Mouse (Mus musculus) embryonic stem cell, embryonic (primary cell): ENCODE measurements around the gene Cd81.

Experiments used
- CTCF ChIA-PET, 4 experiments: fragments of 300-600 bp in 2 of 4; fragments of 350-600 bp in 2 of 4; sonication (Branson Sonifier 250); formaldehyde crosslinking; loops; one replicate each; lab custom pipeline; 2022; ENCODE audit warnings: inconsistent platforms in 2 of 4; lab: Charles Lee
- POLR2A ChIA-PET, 4 experiments: fragments of 300-600 bp in 2 of 4; fragments of 350-600 bp in 2 of 4; sonication (Branson Sonifier 250); formaldehyde crosslinking; loops; one replicate each; lab custom pipeline; 2022; ENCODE audit warnings: antibody characterized with exemption in 4 of 4, inconsistent platforms in 1 of 4; lab: Charles Lee

Gene Cd81

GRCm38 (mm10) chr7:143068882-143069591 lies 16.5 kb downstream of the Cd81 start, which contains the start of gene Tssc4:
Gene Tssc4, plus strand, starts transcription at chr7:143069249.
- CTCF ChIA-PET, result interaction anchor here in 3 of 4 experiments (0.6 to 3.8 kb wide), 10 partner anchors 11 to 397 kb away, joined by 3 to 18 read pairs (median 3); partner anchors contain the start of gene Cd81 (in 1 of the 3)
- POLR2A ChIA-PET, result interaction anchor here (0.5 to 26.3 kb wide), 29 partner anchors 9 to 681 kb away, joined by 3 to 600 read pairs (median 6); partner anchors contain the start of genes Cd81 (in 4 of the 4), Tspan32 (in 2 of the 4), Cdkn1c (in 1 of the 4) and Ctsd (in 1 of the 4)

DNA sequence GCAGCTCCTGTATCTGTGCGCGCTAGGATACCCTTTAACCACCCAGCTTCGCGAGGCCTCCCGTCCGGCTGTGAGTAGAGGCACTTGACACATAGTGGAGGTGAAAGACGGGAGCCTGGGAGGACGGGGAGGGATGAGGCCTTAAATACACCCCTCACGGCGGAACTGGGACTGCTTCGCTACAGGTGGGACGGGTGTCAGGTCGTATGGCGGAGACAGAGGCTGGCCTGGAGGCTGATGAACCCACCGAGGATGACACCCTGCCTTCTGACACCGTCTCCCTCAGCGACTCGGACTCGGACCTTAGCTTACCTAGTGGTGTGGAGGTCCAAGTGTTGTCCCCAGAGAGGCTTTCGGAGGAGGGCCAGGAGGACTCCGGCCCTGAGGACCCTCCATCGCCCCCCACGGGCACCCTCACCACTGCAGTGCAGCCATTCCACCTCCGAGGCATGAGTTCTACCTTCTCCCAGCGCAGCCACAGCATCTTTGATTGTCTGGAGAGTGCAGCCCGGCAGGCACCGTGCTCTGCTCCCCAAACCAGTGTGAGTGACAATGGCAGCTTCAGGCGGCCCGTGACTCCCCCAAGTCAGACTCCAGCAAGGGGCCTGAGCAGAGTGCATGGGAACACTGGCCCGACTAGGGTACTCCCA lies 17.3 kb downstream of the Cd81 start:
- POLR2A ChIA-PET, result interaction anchor here (0.6 to 26.3 kb wide), 22 partner anchors 12 to 227 kb away, joined by 3 to 600 read pairs (median 6); partner anchors contain the start of genes Cd81 (in 4 of the 4) and Tspan32 (in 2 of the 4)
- CTCF ChIA-PET, result interaction anchor here in 2 of 4 experiments (0.7 to 3.8 kb wide), 5 partner anchors 9 to 396 kb away, joined by 3 to 18 read pairs (median 4); no protein-coding TSS in a partner anchor

GRCm38 (mm10) chr7:143070506-143071070 lies 18.0 kb downstream of the Cd81 start:
- CTCF ChIA-PET, result interaction anchor here in 2 of 4 experiments (0.6 to 2.0 kb wide), 4 partner anchors 8 to 396 kb away, joined by 3 to 5 read pairs (median 4); no protein-coding TSS in a partner anchor
- POLR2A ChIA-PET, result interaction anchor here in 3 of 4 experiments (0.6 to 26.3 kb wide), 15 partner anchors 11 to 226 kb away, joined by 3 to 600 read pairs (median 21); partner anchors contain the start of genes Cd81 (in 3 of the 3) and Tspan32 (in 2 of the 3)

GRCm38 (mm10) chr7:143072605-143073004 lies 20.1 kb downstream of the Cd81 start:
- CTCF ChIA-PET, result interaction anchor here (0.6 to 5.1 kb wide), 32 partner anchors 9 to 991 kb away, joined by 3 to 33 read pairs (median 3); partner anchors contain the start of genes Cd81 (in 2 of the 4), Ascl2 (in 1 of the 4) and Trpm5 (in 1 of the 4)

GRCm38 (mm10) chr7:143073086-143073485 lies 20.5 kb downstream of the Cd81 start:
- ChIA-PET POLR2A (interaction anchor here in 3 of 4 experiments (0.6 to 26.3 kb wide), 13 partner anchors 9 to 616 kb away, joined by 3 to 600 read pairs (median 5); partner anchors contain the start of genes Cd81 (in 3 of the 3) and Tspan32 (in 1 of the 3)), CTCF (interaction anchor here (0.5 to 5.1 kb wide), 42 partner anchors 9 to 992 kb away, joined by 3 to 33 read pairs (median 3); partner anchors contain the start of genes Cd81 (in 2 of the 4), Trpm5 (in 2 of the 4), Ascl2 (in 1 of the 4) and Gm49394 (in 1 of the 4))

More at GRCm38 (mm10) chr7:143072605-143073004, 20.1 kb downstream of the Cd81 start:
- POLR2A ChIA-PET, result interaction anchor here in 3 of 4 experiments (0.8 to 26.3 kb wide), 12 partner anchors 8 to 113 kb away, joined by 3 to 600 read pairs (median 12); partner anchors contain the start of genes Cd81 (in 3 of the 3) and Tspan32 (in 1 of the 3)

- POLR2A ChIA-PET, result interaction anchor here in 3 of 4 experiments (0.6 to 18.1 kb wide), 5 partner anchors 20 to 1762 kb away, joined by 3 to 600 read pairs (median 164); partner anchors contain the start of genes Cd81 (in 3 of the 3) and Fgf3 (in 1 of the 3)
- CTCF ChIA-PET, result interaction anchor here in 2 of 4 experiments (1.4 to 5.1 kb wide), 3 partner anchors 11 to 156 kb away, joined by 4 to 33 read pairs (median 22); no protein-coding TSS in a partner anchor
Measured at GRCm38 (mm10) chr7:143075394-143075793, 22.9 kb downstream of the Cd81 start.

DNA sequence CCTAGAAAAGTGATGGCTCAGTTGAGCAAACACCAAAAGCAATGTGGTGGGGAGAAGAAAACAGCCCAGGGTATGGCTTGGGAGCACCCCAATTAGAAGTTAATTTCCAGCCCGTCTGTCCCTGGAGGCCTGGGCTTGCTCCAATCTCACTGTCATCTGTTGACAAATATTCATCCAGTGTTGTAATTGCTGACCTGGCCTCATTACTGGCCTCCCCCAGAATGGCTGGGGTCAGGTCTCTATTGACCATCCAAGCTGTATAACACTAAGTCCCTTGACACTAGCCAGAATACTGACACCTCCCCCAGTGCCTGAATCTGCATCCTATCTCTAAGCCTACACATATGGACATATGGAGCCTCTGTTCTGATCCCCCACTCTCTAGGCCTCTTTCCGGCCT lies 24.8 kb downstream of the Cd81 start:
- ChIA-PET CTCF (interaction anchor here in 1 of 4 experiments (1.6 kb wide), 1 partner anchor 69 kb away, joined by 5 read pairs; no protein-coding TSS in a partner anchor), POLR2A (interaction anchor here in 2 of 4 experiments (1.0 to 18.0 kb wide), 6 partner anchors 8 to 69 kb away, joined by 3 to 424 read pairs (median 4); partner anchors contain the start of genes Cd81 (in 2 of the 2) and Tssc4 (in 1 of the 2))

- POLR2A ChIA-PET, result interaction anchor here in 3 of 4 experiments (0.6 to 2.3 kb wide), 5 partner anchors 10 to 74 kb away, joined by 3 to 9 read pairs (median 5); partner anchors contain the start of gene Cd81 (in 1 of the 3)
- CTCF ChIA-PET, result interaction anchor here in 2 of 4 experiments (0.8 to 1.0 kb wide), 2 partner anchors 9 kb away, joined by 3 to 4 read pairs; no protein-coding TSS in a partner anchor
Measured at GRCm38 (mm10) chr7:143082024-143082423, 29.5 kb downstream of the Cd81 start.

DNA sequence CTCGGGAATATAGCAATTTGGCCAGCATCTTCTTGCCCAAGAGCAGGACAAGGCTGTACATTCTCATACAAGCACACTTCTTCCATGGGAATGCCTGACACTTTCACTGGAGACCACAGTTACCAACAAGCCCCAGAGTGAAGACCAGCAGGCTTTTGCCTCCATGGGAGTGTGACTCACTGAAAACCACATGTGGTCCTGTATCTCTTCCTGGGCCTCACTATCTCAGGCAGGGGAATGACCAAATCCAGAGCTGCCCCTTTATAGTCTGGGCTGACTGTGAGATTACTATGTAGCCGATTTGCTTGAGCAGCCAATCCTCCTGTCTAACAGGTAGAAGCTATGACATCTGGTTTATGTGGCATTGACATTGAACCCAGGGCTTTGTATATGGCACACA lies 31.2 kb downstream of the Cd81 start:
- POLR2A ChIA-PET, result interaction anchor here in 2 of 4 experiments (0.9 to 6.2 kb wide), 3 partner anchors 13 to 75 kb away, joined by 3 to 50 read pairs (median 42); partner anchors contain the start of gene Tssc4 (in 1 of the 2)
- CTCF ChIA-PET, result interaction anchor here in 1 of 4 experiments (1.1 to 4.5 kb wide), 2 partner anchors 10 to 75 kb away, joined by 3 to 89 read pairs; no protein-coding TSS in a partner anchor

GRCm38 (mm10) chr7:143086366-143086765 lies 33.8 kb downstream of the Cd81 start:
- ChIA-PET POLR2A (interaction anchor here in 3 of 4 experiments (0.7 to 6.2 kb wide), 26 partner anchors 9 to 1797 kb away, joined by 3 to 50 read pairs (median 4); partner anchors contain the start of genes Cd81 (in 3 of the 3) and Tssc4 (in 1 of the 3)), CTCF (interaction anchor here (0.5 to 5.3 kb wide), 64 partner anchors 8 to 406 kb away, joined by 3 to 89 read pairs (median 4); partner anchors contain the start of genes Trpm5 (in 2 of the 4), Cd81 (in 1 of the 4) and Tssc4 (in 1 of the 4))

- ChIA-PET POLR2A (interaction anchor here in 3 of 4 experiments (0.7 to 6.2 kb wide), 21 partner anchors 10 to 381 kb away, joined by 3 to 50 read pairs (median 5); partner anchors contain the start of genes Cd81 (in 3 of the 3) and Tssc4 (in 1 of the 3)), CTCF (interaction anchor here (0.5 to 5.3 kb wide), 47 partner anchors 8 to 512 kb away, joined by 3 to 89 read pairs (median 5); partner anchors contain the start of genes Cd81 (in 1 of the 4) and Trpm5 (in 1 of the 4))
Measured at GRCm38 (mm10) chr7:143087070-143087579, 34.6 kb downstream of the Cd81 start.

DNA sequence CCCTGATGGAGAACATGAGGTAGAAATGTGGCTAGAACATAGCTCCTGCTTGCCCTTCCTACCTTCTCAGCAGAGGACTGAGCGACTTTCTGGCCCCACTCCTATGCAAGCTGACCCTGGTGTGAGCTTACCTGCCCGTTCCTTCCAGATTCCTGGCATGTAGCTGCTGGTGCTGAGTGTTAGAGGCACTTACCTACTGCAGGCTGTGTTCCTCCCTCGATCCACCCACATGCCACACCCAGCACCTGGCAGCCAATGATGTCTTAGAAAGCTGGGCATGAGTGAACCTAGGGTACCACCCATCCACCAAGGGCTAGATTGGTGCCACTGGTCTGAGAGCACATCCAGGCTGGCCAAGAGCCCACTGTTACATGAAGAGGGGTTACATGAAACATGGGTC lies 41.3 kb downstream of the Cd81 start:
- CTCF ChIA-PET, result interaction anchor here (0.5 to 3.8 kb wide), 38 partner anchors 8 to 1746 kb away, joined by 3 to 44 read pairs (median 6); partner anchors contain the start of genes Kcnq1 (in 2 of the 4) and Slc22a18 (in 1 of the 4)
- POLR2A ChIA-PET, result interaction anchor here in 2 of 4 experiments (1.1 to 2.6 kb wide), 5 partner anchors 13 to 199 kb away, joined by 3 to 10 read pairs (median 3); partner anchors contain the start of gene Cd81 (in 1 of the 2)

DNA sequence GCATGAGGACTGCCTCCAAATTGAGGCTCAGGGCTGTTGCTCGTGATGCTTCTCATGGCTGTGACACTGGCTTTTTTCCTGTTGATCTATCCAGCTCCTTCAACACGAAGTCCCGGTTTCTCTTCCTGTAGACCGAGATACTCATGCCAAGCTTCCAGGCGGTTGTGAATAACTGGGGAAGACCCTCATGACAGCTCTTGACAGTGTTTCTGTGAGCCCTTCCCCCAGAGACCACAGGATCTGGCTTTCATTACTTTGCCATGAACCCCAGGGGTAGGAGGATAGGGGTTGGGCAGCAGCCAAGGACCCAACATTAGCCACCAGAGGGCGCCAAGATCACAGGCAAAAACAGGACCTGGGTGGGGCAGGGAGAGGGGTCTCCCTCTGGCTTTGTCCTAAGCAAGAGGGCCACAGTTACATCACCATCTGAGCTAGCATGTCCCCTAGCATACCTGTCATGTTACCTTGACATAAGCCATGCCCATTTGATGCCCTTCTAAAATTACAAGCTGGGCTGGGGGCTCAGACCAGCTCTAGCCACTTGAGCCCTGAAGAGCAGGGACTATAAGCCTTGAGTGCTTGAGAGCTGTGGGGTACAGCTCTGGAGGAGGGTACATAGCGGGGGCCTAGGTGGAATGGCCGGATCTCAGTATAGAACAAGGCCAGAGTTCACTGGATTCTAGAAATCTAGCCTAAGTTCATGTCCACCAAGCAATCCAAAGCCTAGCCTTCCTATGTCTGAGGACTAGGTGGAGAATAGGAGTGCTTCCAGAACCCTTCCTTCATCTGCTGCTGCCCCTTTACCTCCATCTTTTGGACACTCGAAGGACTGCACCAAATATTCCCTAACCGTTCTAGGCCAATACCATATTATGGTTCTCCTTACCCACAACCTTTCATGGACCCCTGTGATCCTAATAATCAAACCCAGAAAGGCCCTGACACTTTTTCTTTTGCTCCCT lies 42.3 kb downstream of the Cd81 start, which contains the start of gene Trpm5:
Gene Trpm5, minus strand, starts transcription at position 51 of the 962 bp plus-strand sequence.
- ChIA-PET CTCF (interaction anchor here (0.5 to 3.8 kb wide), 54 partner anchors 9 to 1747 kb away, joined by 3 to 44 read pairs (median 4); partner anchors contain the start of genes Kcnq1 (in 2 of the 4) and Slc22a18 (in 1 of the 4)), POLR2A (interaction anchor here in 2 of 4 experiments (0.6 to 1.6 kb wide), 6 partner anchors 12 to 375 kb away, joined by 3 to 6 read pairs (median 3); no protein-coding TSS in a partner anchor)

DNA sequence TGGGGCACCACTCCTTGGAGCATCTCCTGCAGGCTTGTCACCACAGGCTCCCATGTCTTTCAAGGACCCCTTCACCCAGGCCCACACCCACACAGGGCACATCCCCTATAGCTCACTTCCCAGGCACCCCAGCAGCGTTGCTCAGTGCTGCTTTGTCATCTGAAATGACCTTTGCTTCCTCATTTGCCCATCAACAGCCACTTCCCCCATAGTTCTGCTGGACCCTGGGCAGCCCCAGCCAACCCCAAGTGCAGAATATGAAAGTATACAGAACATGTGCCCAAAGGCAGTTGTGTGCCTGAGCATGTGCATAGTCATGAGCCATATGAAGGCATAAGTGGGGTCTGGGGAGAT lies 43.0 kb downstream of the Cd81 start:
- ChIA-PET CTCF (interaction anchor here (0.6 to 3.8 kb wide), 39 partner anchors 8 to 411 kb away, joined by 3 to 44 read pairs (median 5); partner anchors contain the start of genes Kcnq1 (in 2 of the 4) and Slc22a18 (in 1 of the 4)), POLR2A (interaction anchor here in 1 of 4 experiments (1.6 kb wide), 1 partner anchor 375 kb away, joined by 3 read pairs; no protein-coding TSS in a partner anchor)
